Mouse (Mus musculus) layer of hippocampus, adult 9-11 months (tissue): ENCODE measurements around the gene Snapc5.
"Not testable (repeated sequence)": the region's sequence is repeated elsewhere in the genome, so short reads cannot be mapped to it uniquely, and the experiment has no call there.

Experiments
- DNase-seq: peaks from one replicate; pipeline ENCODE4 v3.0.0; 2022

Gene Snapc5

DNA sequence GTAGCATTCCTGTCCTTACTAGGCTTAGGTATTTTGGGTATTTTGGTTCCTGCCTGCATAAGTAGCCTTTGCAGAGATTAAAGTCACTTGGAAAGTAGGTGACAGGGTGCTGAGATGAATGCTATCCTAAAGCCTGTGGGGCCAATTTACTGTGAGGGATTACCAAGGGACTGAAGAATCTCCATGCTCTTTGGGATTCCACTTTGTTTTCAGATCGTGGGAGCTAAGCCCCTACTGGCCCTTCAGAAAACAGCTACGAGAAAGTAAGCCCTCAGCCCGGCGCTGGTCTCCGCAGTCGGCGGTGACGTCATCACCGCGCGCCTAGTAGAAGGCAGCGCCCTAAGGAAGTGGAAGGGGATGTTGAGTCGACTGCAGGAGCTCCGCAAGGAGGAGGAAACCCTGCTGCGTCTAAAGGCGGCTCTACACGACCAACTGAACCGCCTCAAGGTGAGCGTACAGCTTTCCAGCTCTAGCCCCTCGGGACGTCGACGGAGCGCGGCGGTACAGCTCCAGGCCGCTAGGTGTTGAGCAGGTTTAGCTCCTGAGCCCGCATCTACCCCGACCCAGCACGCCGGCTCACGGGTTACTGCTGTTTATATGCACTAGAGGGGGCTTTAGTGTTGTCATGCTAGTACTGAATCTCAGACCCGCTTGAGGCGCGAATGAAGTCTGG is at the start of gene Snapc5:
Gene Snapc5, plus strand, starts transcription at position 301 of the 673 bp plus-strand sequence.
- DNase-seq, result peak; percentile 94

DNA sequence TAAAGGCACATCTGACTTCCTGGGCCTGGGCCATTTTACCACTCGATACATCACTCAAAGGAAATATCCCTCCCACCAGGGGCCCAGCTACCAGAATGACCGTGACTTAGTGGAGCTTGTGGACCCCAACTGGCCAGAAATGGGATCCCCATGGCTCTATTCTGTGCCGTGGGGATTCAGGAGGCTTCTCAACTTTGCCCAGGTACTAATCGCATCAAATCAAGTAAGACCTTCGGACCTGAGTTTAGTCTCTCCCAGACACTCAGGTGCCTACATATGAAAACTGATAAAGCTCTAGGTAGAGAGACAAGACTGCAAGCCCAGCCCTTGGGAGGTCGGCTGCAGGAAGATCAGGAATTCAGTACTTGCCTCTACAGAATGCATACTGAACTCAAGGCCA is 47.5 kb upstream of the Snapc5 start:
- no peak for DNase-seq

DNA sequence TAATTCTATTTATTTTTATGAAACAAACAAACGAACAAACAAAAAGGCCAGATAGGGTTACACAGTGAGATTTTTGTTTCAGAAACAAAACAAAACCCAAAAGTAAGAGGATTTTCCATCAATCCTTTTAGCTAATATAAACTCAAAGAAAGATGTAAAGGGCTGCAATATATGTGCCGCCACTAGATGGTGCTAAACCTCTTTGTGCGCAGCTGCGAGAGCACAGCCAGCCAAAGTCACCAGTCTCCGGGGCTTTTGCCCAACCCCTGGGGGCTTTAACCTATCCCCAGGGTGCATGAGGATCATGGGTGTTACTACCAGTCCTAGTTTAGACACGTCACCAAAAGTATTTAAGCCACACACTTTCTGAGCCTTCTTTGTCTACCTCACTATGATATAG is 40.2 kb upstream of the Snapc5 start:
- DNase-seq, result peak; percentile 30

DNA sequence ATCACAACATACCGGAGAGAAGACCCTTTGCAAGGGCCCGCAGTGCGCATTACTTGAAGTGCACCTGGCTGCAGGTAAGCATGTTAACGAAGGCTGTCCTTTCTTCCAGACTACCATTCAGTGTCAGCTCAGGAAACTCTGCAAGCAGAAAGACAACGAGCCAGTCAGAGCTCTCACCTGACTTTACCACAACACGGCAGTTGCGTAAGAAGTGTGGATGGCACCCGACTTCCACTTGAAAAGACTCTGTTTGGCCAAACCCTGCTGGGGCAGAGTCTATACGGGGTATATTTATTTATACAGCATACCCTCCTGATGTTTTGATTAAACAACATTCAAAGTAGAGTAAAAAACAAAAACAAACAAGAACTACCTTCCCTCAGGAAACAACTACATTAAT is 39.2 kb upstream of the Snapc5 start:
- DNase-seq, result no peak

DNA sequence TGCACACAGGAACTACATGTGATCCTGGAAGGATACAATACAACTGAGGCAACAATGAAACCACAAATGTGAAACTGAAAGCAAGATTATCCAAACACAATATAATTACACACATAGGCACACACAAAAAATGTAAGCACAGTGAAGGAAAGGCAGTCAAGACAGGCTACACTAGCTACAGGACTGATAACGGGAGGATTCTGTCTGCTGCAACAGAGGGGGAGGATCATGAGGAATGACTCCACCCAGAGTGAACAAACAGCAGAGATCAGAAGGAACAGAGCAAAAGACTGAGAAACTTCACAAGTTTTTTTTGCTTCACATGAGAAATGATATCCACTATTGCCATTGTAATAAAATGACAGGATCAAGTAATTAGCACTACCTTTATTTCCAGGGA is 22.4 kb upstream of the Snapc5 start:
- DNase-seq, result no peak

DNA sequence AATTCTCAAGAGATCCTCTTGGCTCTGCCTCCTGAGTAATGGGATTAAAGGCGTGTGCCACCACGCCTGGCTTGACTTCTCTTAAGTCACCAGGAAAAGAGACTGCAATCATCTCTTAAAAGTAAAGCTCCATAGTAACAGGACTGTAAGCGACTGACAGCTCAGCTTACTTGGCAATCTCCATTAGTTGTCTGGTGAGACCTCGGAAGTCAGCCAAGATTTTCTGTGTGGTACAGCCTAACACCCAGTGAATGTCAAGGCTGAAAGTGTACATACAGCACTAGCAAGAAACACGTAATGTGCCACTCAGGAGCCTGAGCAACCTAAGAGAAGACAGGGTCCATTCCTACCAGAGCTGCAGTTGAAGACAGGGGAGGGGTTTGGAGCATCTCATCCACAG is 18.6 kb upstream of the Snapc5 start:
- DNase-seq, result no peak

DNA sequence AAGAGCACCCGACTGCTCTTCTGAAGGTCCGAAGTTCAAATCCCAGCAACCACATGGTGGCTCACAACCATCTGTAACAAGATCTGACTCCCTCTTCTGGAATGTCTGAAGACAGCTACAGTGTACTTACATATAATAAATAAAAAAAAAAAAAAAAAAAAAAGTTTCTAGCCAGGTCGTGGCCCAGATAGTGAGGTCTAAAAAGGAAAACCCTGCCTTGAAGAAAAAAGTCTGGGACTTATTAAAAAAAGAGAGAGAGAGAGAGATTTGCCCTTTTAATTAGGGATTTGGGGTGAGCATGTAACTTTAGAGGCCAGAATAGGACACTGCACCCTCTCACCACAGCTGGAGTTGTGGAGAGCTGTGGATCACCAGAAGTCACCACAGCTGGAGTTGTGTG is 9.1 kb upstream of the Snapc5 start:
- not testable (repeated sequence) for DNase-seq

DNA sequence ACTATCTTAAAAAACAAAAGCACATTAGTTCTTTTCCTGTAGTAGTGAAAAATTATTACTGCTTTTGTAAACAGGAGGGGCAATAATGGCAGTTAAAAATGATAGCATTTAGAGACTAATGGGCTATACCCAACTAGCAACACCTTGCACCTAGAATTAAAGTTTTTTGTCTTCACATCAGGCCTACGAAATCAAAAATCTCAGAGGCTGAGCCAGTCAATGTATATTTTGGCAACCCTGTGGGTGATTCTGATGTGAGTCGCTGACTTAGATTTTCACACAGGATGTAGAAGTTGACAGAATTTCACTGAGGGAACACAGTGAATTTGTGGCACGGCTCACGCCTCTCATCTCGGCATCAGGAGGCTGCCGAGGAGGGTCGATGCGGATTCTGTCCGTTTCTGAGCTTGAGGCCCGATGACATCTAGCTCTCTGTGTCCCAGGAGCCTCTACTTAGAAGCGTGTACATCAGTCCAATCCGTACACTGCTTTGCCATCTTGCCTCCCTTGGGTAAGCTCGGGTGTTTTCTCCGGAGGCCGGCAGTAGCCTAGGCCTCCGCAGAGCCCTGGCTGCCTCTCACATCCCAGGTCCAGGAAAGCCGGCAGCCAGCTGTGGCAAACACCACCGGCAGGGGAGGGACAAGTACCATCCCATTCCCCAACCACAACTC is 6.8 kb upstream of the Snapc5 start:
- DNase-seq, result no peak

DNA sequence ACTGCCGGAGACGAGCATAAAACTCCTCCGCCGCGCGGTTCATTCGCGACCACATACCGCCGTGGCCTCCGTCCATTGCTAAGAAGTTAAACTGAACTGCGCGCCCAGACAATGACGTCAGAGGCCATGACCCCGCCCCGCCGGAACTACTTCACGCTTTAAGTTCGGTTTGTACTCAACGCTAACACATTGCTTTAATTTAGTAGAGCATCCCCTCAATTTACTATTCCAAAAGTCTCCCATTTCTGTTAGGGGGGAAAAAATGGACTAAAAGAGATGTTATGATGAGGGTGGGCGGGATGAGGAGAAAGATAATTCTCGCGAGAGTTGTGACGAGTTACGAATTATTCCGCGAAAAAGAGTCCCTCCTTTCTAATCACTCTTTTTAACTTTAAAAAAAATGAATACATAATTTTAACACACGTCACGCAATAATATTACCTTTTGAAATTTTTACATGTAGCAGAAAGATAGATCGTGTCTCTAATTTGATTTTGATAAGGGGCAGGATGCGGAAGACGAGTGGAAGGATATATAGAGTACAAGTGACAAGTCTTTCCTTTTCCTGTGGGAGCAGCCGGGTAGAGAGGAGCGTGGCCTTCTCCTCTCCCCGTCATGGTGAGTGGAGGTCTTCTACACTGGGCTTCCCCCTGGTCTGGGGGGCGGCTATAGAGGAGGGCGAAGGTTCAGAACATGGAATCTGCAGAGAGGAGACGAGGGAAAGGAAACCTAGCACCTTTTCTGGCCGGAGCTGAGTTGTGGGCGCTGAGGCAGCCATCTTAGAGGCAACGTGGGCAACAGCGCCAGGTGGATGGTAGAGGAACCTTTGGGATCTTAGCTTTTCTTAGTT is 6.0 kb upstream of the Snapc5 start, which contains the start of the genes Zwilch and Rpl4:
Gene Zwilch, minus strand, starts transcription at position 289 of the 850 bp plus-strand sequence.
Gene Rpl4, plus strand, starts transcription at position 560 of the 850 bp plus-strand sequence.
- peak; percentile 80 for DNase-seq

DNA sequence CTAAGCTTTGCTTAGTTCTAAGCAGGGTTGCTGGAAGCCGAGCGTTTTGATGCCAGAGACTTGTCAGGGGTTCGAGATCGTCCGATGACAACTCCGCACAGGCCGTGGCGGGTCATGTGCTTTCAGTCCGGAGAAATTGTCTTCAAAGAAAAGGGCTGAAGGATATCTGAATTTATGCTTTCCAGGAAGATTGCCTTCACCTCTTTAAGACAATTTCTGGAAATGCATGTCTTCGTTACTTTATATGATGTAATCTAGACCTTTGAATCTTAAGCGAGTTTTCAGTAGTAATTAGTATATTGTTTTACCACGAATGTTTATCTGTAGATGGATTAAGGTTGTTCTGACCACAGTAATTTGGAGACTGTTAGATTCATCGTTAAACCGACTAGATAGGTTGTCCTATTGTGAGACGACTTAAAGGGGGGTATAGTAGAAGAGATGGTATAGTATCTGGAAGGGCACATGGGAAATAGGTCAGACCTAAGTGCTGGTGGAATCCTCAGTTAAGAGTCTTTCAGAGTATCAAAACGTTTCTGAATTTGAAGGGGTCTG is 5.3 kb upstream of the Snapc5 start:
- no peak for DNase-seq

DNA sequence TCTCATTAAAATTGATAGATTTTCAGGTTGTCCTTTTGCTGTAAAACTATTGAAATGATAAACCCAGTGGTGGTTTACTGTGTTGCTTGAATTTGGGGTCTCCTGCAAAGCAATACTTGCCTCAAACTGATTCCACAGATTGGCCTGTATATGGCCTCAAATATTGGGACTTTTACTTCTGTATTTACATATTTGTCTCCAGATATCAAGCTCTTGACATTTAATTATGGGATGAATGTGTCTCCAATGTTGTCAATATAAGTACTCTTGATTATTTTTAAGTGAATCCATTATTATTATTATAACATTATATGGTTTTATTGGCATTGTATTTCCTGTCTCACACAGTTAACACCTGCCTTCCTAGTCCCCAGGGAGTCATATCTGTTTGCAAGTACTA is 4.7 kb upstream of the Snapc5 start:
- no peak for DNase-seq

DNA sequence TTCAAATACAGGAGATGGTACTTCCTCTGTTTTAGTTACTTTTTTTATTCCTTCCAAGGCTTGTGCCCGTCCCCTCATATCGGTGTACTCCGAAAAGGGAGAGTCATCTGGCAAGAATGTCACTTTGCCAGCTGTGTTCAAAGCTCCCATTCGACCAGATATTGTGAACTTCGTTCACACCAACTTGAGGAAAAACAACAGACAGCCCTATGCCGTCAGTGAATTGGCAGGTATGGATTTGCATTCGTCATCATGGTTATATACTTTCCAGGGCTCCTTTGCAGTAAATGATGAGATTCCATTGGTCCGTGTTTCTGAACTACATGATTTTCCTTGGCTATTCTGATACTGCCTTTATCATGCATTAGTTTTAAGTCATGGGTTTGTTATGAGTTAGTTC is 4.3 kb upstream of the Snapc5 start:
- DNase-seq, result no peak

DNA sequence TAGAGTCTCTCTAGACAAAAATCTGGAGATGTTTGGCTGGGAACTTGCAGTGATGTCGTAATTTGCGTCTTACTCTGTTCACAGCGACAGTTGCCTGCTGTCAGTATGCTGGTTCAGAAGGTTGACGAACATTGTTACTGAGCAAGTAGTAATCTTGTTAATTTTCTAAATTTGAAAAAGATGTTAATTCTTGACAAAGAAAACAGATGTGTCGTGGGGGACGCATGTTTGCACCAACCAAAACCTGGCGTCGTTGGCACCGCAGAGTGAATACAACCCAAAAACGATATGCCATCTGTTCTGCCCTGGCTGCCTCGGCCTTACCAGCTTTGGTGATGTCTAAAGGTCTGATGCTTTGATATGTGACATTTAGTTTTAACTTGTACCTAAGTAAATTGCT is 3.7 kb upstream of the Snapc5 start:
- DNase-seq, result peak; percentile 73

DNA sequence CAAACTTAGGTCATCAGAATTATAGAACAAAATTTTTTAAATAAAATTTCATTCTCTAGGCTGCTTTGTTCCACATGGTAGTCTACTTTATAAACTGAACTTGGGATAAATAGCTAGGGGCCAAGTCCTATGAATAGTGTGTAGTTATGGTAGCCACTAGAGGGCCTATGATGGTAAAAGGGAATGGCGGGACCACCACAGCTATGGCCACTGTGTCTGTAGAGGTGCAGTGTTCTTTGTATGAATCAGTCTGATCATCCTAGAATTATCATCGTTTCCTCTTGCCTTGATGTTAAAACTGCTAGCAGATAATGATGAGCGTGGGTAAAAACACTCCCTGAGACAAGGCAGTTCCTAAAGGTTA is 482 bp upstream of the Snapc5 start:
- DNase-seq, result no peak

DNA sequence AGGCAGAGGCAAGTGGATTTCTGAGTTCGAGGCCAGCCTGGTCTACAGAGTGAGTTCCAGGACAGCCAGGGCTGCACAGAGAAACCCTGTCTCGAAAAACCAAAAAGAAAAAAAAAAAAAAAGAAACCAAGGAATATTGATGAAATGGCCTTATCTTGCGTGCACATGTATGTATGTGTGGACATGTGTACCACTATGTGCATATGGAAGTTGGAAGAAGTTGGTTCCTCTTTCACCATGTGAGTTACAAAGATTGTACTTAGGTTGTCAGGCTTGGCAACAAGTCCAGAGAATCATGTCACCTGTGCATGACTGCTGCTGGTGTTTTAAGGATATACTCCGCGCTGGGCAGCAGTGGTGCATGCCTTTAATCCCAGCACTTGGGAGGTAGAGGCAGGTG is 4.2 kb downstream of the Snapc5 start:
- DNase-seq, result not testable (repeated sequence)

DNA sequence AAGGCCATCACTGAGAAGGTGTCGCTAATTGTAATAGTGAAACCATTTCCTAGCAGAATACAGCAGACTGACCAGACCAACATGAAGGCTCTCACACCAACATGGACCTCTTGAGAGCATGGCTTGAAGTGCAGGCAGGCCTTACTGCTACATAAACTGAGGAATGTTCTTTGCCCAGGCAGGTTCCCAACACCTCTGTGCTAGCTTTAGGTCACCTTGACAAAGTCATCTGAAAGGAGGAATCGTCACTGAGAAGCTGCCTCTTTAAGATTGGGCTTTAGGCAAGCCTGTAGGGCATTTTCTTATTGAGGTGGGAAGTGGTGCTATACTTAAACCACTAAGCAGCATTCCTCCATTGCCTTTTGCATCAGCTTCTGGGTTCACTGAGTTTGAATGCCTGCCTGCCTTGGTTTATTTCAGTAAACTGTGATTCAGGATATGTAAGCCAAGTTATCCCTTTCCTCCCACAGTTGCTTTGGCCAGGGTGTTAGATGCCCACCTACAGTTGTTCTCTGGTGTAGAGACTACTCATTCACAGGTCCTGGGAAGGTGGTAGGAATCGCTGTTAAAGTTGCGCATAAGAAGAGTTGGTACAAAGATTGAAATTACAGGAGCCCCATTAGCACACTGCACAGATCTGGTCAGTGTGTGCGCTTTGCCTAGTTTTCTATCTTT is 5.2 kb downstream of the Snapc5 start:
- no peak for DNase-seq

DNA sequence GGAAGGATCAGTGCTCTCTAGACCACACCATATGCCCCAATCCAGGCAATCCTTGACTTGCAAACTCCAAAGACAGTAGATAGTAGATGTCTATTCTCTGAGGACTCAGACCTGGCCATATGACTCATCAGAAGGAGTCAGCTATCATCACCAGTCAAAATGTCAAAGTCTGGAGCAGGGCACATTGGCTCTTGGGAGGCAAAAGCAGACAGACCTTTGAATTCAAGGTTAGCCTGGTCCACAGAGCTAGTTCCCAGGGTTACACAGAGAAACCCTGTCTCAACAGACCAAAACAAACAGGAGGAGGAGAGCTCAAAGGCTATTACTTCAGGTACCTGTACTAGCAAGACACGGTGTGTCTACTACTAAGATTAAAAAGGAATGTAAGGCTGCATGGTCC is 14.8 kb downstream of the Snapc5 start:
- no peak for DNase-seq

DNA sequence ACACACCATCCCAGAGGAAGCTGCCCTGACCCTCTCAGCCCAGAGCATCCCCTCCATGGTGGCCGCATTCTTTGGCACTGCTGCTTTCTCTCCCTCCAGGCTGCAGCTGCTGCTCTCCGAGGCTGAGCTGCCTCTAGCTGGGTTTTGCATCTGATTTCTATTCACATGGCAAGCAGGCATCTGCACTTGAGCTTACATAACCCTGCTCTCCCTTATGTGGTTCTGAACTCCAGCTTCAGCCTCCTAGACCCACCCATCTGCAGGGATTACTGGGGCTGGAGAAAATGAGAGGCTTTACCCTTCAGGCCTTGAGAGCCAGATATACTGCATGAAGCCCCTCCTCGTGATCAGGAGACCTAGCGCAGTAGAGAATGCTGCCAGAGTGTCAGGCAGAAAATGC is 16.5 kb downstream of the Snapc5 start:
- peak; percentile 83 for DNase-seq

DNA sequence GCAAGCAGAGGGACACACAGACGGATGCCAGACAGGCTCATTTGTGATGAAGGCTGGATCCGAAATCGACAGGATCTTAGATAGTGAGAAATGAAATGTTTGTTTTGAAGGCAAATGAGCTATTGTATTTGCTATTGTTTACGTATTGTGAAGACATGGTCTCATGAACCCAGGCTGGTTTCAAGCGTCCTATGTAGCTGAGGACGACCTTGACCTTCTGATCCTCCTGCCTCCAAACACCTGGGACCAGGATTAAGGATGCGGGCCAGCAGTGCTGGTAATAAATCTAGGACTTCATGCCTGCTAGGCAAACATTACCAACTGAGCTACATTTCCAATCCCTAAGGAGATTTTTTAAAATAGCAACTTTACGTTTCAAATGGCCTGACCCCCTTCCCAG is 18.4 kb downstream of the Snapc5 start:
- no peak for DNase-seq

DNA sequence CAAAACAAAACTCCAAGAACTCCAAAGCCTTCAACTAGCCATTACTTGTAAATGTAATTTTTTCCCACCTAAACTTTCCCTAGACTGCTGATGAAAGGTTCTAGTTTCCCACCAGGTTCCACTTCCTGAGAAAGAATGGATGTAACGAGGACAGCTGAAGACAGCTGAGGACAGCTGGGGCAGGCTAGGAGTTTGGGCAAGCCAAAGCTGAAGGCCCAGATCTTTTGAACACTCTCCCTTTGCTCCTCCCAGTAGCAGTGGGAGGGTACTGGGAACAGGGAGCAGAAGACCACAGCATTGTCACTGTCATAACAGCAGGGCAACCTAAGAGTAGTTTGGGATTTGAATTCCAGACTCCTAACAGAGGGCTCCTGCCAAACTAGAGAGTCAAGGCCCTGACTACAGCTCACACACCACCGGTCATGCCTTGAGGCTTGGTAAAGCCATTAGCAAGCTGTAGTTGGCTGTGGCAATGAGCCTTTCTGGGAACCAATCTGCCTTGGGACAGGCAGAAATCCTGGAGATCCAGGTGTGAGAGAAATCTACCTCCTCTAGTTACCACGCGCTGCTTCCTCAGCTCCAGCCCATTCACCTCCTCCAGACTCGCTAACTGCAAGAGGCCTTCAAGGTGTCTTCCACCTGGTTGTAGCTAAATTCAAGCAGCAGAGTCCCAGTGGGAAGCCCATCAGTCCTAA is 19.1 kb downstream of the Snapc5 start:
- no peak for DNase-seq

DNA sequence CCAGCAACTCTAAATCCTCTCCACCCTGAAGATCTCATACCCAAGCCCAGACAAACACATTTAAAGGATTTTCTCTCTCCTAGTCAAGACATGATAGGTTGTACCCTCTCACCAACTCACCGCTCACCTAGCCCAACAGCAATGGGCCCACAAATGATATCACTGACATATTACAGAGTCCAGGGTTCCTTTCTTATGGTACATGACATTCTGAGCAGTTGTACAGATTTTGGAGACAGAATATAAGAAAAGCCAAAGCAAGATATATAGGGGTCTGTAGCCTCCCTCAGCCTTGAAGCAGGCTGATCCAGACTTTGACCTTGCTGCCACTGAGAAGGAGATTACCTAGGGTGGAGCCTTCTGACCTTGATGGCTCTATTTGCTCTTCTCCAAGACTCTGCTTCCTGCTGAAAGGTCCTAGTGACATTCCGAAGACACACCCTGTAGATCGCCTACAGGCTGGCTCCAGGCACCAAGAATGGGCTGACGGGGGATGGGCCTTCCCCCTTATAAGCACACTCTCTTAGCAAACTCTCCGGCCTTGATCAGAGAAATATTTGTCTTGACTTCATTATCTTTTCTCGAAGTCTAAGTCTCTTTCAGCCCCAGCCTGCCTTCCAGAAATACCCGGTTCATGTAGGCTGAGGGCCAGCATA is 19.8 kb downstream of the Snapc5 start:
- not testable (repeated sequence) for DNase-seq

DNA sequence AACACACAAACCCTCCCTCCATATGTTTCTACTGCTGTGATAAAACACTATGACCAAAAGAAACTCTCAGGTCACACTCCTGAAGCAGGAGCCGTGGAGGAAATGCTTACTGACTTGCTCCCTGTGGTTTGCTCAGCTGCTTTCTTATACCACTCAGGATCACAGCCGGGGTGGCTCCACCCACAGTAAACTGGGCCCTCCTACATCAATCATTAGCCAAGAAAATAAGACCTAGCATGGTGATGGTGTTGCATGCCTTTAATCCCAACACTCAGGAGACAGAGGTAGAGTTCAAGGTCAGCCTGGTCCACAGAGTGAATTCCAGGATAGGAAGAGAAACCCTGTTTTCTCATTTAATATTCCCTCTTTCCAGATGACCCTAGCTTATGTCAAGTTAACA is 20.8 kb downstream of the Snapc5 start:
- no peak for DNase-seq
